Mouse (Mus musculus) brain, embryonic 14.5 days (tissue): ENCODE data around the gene Ush2a.

Experiments
- CTCF ChIP-seq: fragments of 200-500 bp; IDR thresholded peaks from 2 replicates; pipeline ENCODE4 v1.5.1; 2012; ENCODE audit warnings: inconsistent platforms, mild to moderate bottlenecking, moderate library complexity, borderline replicate concordance; ENCODE audit not compliant: insufficient read depth, insufficient read length; ENCODE audit errors: extremely low read depth
- POLR2A ChIP-seq: fragments of 200-500 bp; IDR thresholded peaks from 2 replicates; pipeline ENCODE4 v1.6.1; 2012; ENCODE audit warnings: mild to moderate bottlenecking, inconsistent platforms, borderline replicate concordance; ENCODE audit not compliant: poor library complexity, insufficient read depth, insufficient read length, severe bottlenecking; ENCODE audit errors: extremely low read depth

DNA sequence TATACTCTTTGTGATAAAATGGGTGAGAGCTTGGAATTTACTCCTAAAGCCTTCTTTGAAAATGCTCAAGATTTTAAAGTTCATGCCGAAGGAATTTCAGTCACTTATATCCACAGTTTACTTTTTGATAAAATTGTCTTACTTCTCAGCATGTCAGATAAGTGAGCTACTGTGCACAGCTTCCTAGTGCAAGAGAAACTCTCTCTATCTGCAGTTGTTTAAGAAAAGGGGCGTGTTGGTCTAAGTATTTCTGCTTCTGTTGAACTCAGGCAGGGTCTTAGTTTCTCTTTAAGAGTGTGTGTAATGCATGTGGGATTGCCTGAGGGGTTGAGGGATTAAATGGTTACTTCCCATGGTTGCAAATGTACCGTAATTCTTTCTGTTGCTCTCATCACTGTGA lies 381.3 kb downstream of the Ush2a start:
- TF ChIP-seq CTCF (no peak), POLR2A (no peak)
